Mouse (Mus musculus) erythroid progenitor cell, adult 5-6 weeks (primary cell): ENCODE results near the gene Gm9887. TPM values are rescaled to one million over a fixed set of nuclear protein-coding genes. Genes with fewer than 3 reads are reported as not detected.

ENCODE experiments used
- ATAC-seq: replicated peaks from 2 replicates; pipeline ENCODE4 v1.8.0; 2016; ENCODE audit warnings: moderate number of reproducible peaks, mild to moderate bottlenecking, moderate TSS enrichment, inconsistent platforms; ENCODE audit not compliant: poor library complexity, low FRiP score, severe bottlenecking
- total RNA-seq, 2 experiments: library from RNA; stranded (forward) in 1 of 2; stranded (reverse) in 1 of 2; fragments of 150-400 nt in 1 of 2; fragments of 186-747, 209-891 nt in 1 of 2; gene quantifications; 2 replicates each; pipeline versions ENCODE4 v1.2.3 to v1.2.4; 2015 to 2017; ENCODE audit warnings: low replicate concordance in 2 of 2

Gm9887 gene
- not detected in 2 replicates for total RNA-seq (2015; ENCODE audit: low replicate concordance)
- not detected in 2 replicates for total RNA-seq (2017; ENCODE audit: low replicate concordance)

GRCm38 (mm10) chr12:69371854-69372671 is at the start of gene Gm9887, which contains the start of gene Arf6:
Gene Gm9887 (minus strand): TSS chr12:69372458.
Gene Arf6 (plus strand): TSS chr12:69372150.
- ATAC-seq: peak; percentile 84

- no peak for ATAC-seq
Observed at GRCm38 (mm10) chr12:69420716-69421115, 48.5 kb upstream of the Gm9887 start.

GRCm38 (mm10) chr12:69419606-69420005 is 47.3 kb upstream of the Gm9887 start:
- no peak for ATAC-seq

GRCm38 (mm10) chr12:69419017-69419605 is 46.9 kb upstream of the Gm9887 start:
- no peak for ATAC-seq

- ATAC-seq: no peak
Observed at GRCm38 (mm10) chr12:69418606-69419005, 46.3 kb upstream of the Gm9887 start.

- ATAC-seq: no peak
Observed at GRCm38 (mm10) chr12:69417701-69418291, 45.5 kb upstream of the Gm9887 start.

- ATAC-seq: no peak
Observed at GRCm38 (mm10) chr12:69416793-69417192, 44.5 kb upstream of the Gm9887 start.

GRCm38 (mm10) chr12:69414826-69415572 is 42.7 kb upstream of the Gm9887 start:
- no peak for ATAC-seq

- ATAC-seq: no peak
Observed at GRCm38 (mm10) chr12:69413303-69413702, 41.0 kb upstream of the Gm9887 start.

GRCm38 (mm10) chr12:69411936-69412335 is 39.7 kb upstream of the Gm9887 start:
- no peak for ATAC-seq

GRCm38 (mm10) chr12:69410767-69411166 is 38.5 kb upstream of the Gm9887 start:
- no peak for ATAC-seq

- ATAC-seq: no peak
Observed at GRCm38 (mm10) chr12:69402594-69403167, 30.4 kb upstream of the Gm9887 start.

GRCm38 (mm10) chr12:69402100-69402499 is 29.8 kb upstream of the Gm9887 start:
- no peak for ATAC-seq

- no peak for ATAC-seq
Observed at GRCm38 (mm10) chr12:69400871-69401286, 28.6 kb upstream of the Gm9887 start.

- ATAC-seq: no peak
Observed at GRCm38 (mm10) chr12:69400367-69400766, 28.1 kb upstream of the Gm9887 start.

GRCm38 (mm10) chr12:69394456-69394855 is 22.2 kb upstream of the Gm9887 start:
- no peak for ATAC-seq

- no peak for ATAC-seq
Observed at GRCm38 (mm10) chr12:69393076-69393475, 20.8 kb upstream of the Gm9887 start.

GRCm38 (mm10) chr12:69390000-69390698 is 17.9 kb upstream of the Gm9887 start:
- no peak for ATAC-seq

- ATAC-seq: no peak
Observed at GRCm38 (mm10) chr12:69389273-69389938, 17.1 kb upstream of the Gm9887 start.
